Mouse (Mus musculus) testis, adult 2 months (tissue): ENCODE data around the gene Gm45140.

Source experiments
- CTCF ChIP-seq: fragments of 200-500 bp; IDR thresholded peaks from 2 replicates; pipeline ENCODE4 v1.5.1; 2012; ENCODE audit warnings: low read depth, mild to moderate bottlenecking, inconsistent platforms, low read length, moderate library complexity; ENCODE audit not compliant: control insufficient read depth, insufficient read depth, insufficient replicate concordance
- POLR2A ChIP-seq: fragments of 200-500 bp; IDR thresholded peaks from 2 replicates; pipeline ENCODE4 v1.6.1; 2012; ENCODE audit warnings: low read depth, mild to moderate bottlenecking, inconsistent platforms, low read length, moderate library complexity; ENCODE audit not compliant: control insufficient read depth

GRCm38 (mm10) chr6:87755196-87755595, 80.4 kb downstream of the Gm45140 start:
- no peak for TF ChIP-seq CTCF
- no peak for TF ChIP-seq POLR2A
